ENCODE assay signal across 9 mouse cellular contexts in genomic region chr2:96317387-96318299, GRCm38 (mm10). TPM values are rescaled to one million over a fixed set of nuclear protein-coding genes. Genes with fewer than 3 reads are reported as not detected.
DNase-seq lines count a peak whose midpoint lies in the region; ATAC-seq lines count a peak whose summit lies in the region.
"Had no signal": no experiment of that assay in that cellular context is flagged by ENCODE, and none has a peak within 500 bp of the region (broad histone marks: within the 10 kb centered on the region; RNA-seq: fewer than 3 reads in every experiment).

TSS of gene Lrrc4c (plus strand) at chr2:96318169.

- H3K27me3 ChIP-seq in forebrain, embryonic 13.5 days = no peaks in the 10 kb centered on the region
- H3K27me3 ChIP-seq in midbrain, embryonic 14.5 days (ENCODE audit: control insufficient read depth, insufficient read depth, low read length) = no peaks in the 10 kb centered on the region

- peaks cover 18% of the 10 kb centered on the region for H3K4me1 ChIP-seq in forebrain, embryonic 13.5 days
- peaks cover 15% of the 10 kb centered on the region for H3K4me1 ChIP-seq in midbrain, embryonic 14.5 days (ENCODE audit: control insufficient read depth, insufficient read depth, low read length)

- peak within 1 kb of the TSS; percentile 69 for H3K4me2 ChIP-seq in forebrain, embryonic 13.5 days
- peak within 1 kb of the TSS; percentile 55 for H3K4me2 ChIP-seq in midbrain, embryonic 14.5 days (ENCODE audit: low read length)

- ATAC-seq in cerebellum, adult (ENCODE audit: insufficient number of reproducible peaks, low FRiP score, low TSS enrichment) = peak; percentile 86
- ATAC-seq in forebrain, embryonic 13.5 days = peak; percentile 79
- peak; percentile 91 for ATAC-seq in midbrain, embryonic 14.5 days (ENCODE audit: low FRiP score, low TSS enrichment)
- no peak for ATAC-seq in megakaryocyte-erythroid progenitor cell, adult 5-6 weeks (replicated peaks; ENCODE audit: low FRiP score, low TSS enrichment, poor library complexity, severe bottlenecking)

- H3K9me3 ChIP-seq in forebrain, embryonic 13.5 days (replicated peaks) = no peaks in the 10 kb centered on the region
- no peaks in the 10 kb centered on the region for H3K9me3 ChIP-seq in midbrain, embryonic 14.5 days (ENCODE audit: control insufficient read depth, low read length)

- H3K27ac ChIP-seq in forebrain, embryonic 13.5 days = peak within 1 kb of the TSS; percentile 27
- H3K27ac ChIP-seq in midbrain, embryonic 14.5 days (replicated peaks; ENCODE audit: low read depth, low read length) = peak within 1 kb of the TSS; percentile 87
- H3K27ac ChIP-seq: macrophage had no signal

- peak; percentile 88 for DNase-seq in brain, adult 2 months (ENCODE audit: low read depth, low spot score)
- DNase-seq in layer of hippocampus, adult 9-11 months = peak; percentile 39
- peak; percentile 79 for DNase-seq in midbrain, embryonic 14.5 days
- DNase-seq in MN1 (ENCODE audit: low spot score) = no peak
- no peak for DNase-seq in kidney, adult 18-20 months

- WGBS in forebrain, embryonic 13.5 days = 3% methylated on average over 18 of the region's 18 CpGs
- WGBS in midbrain, embryonic 14.5 days = 2% methylated on average over 18 of the region's 18 CpGs

- peak within 1 kb of the TSS; percentile 57 for H3K9ac ChIP-seq in forebrain, embryonic 13.5 days
- peak within 1 kb of the TSS; percentile 69 for H3K9ac ChIP-seq in midbrain, embryonic 14.5 days (replicated peaks; ENCODE audit: low read length)

- H3K36me3 ChIP-seq in forebrain, embryonic 13.5 days (ENCODE audit: poor library complexity, severe bottlenecking) = no peaks in the 10 kb centered on the region
- H3K36me3 ChIP-seq in midbrain, embryonic 14.5 days (ENCODE audit: control insufficient read depth, insufficient read depth, low read length) = no peaks in the 10 kb centered on the region

- peak within 1 kb of the TSS; percentile 47 for H3K4me3 ChIP-seq in forebrain, embryonic 13.5 days
- peak within 1 kb of the TSS; percentile 37 for H3K4me3 ChIP-seq in midbrain, embryonic 14.5 days (replicated peaks; ENCODE audit: low read depth, low read length)

RNA-seq across cellular contexts. Expression of gene Lrrc4c, which starts in this region (rescaled TPM):
- 11.2 and 14.7 TPM in 2 replicates for polyA plus RNA-seq in forebrain, embryonic 13.5 days (2015; fragmentation: Nextera tagmentation; extraction: Ambion mirVana)
- polyA plus RNA-seq in midbrain, embryonic 14.5 days (2014; fragmentation: Nextera tagmentation; extraction: Ambion mirVana) = 29.9 and 31.3 TPM in 2 replicates
- total RNA-seq in megakaryocyte-erythroid progenitor cell, adult 5-6 weeks (2014; fragmentation: Nextera tagmentation) = not detected in 2 replicates
- not detected in 2 replicates for total RNA-seq in megakaryocyte-erythroid progenitor cell, adult 5-6 weeks (2017)
- polyA plus RNA-seq: macrophage had no signal

Comparison
In these comparisons a context has a peak if more than half of its experiments do, and no peak if none do; other contexts are left out.
1. DNase-seq: peak in brain, adult 2 months (single experiment), layer of hippocampus, adult 9-11 months (single experiment) and midbrain, embryonic 14.5 days (single experiment); none in MN1 (single experiment) and kidney, adult 18-20 months (single experiment).